Mouse (Mus musculus): ENCODE measurements around the gene Kctd3. TPM values are rescaled to one million over a fixed set of nuclear protein-coding genes. Genes with fewer than 3 reads are reported as not detected.
A peak's percentile ranks its signal among the peaks of the same experiment; 100 is the strongest.

The Kctd3 gene
- total and polyA plus RNA-seq, 3 experiments: 26.8 to 42.3 TPM; not detected in 1

DNA sequence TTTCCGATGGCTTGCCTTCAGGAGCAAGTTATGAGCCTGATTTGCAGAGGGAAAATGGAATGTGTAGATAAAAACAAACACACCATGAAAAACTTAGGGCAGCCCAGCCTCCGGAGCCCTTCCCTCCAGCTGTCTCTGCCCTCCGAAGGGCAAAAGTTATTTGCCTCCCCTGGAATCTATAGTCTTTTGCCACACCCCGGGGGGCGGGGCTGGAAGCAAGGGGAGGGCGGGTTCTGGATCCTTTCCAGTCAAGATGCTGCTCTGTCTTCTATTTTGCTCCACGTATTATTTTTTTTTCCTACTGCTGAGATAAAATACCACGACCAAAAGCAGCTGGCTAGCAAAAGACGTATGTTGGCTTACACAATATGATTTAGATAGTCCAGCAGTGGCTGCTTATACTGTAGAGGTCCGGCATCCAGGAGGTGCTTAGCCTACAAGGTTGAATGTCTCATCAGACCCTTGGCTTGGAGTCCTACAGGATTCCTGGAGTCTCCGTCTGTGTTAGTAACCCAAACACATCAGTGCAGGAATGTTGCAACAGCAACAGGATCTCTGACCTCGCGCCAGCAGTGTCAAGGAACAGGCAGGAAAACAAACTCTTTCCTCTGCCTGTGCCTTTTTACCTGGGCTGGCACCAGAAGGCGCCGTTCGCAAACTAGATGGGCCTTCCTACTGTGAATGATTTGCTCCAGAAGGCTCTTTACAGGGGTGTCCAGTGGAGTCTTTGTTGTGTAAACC lies 5.4 kb upstream of the Kctd3 start:
- Histone ChIP-seq H3K9me3 (replicated peaks; ENCODE audit: insufficient read depth, low read length) (no peaks in the 10 kb centered on the region), H3K27me3 (ENCODE audit: control insufficient read depth in 1 of 2, insufficient read depth in 2 of 2, low read length in 2 of 2) (no peaks in the 10 kb centered on the region; a peak in 2 of 4 replicates), H3K4me3 (ENCODE audit: control insufficient read depth in 1 of 2, insufficient read depth in 1 of 2, low read depth in 2 of 2, low read length in 2 of 2) (no peak overlapping the region), H3K36me3 (ENCODE audit: control insufficient read depth in 1 of 2, insufficient read depth in 2 of 2, low read length in 2 of 2) (no peaks in the 10 kb centered on the region), H3K79me2 (ENCODE audit: control insufficient read depth, insufficient read depth, low read length, poor library complexity) (no peaks in the 10 kb centered on the region), H3K9ac (ENCODE audit: control insufficient read depth, low read depth, low read length, poor library complexity, severe bottlenecking) (no peak overlapping the region), H3K4me1 (ENCODE audit: control insufficient read depth in 1 of 2, insufficient read depth in 2 of 2, low read length in 2 of 2) (no peaks in the 10 kb centered on the region), H3K27ac (ENCODE audit: control insufficient read depth, low read depth, low read length) (no peak overlapping the region)
- TF ChIP-seq TAL1 (IDR thresholded peaks at IDR 0.05; ENCODE audit: low read length): no peak
- TF ChIP-seq GATA1 (IDR thresholded peaks at IDR 0.05; ENCODE audit: low read depth, low read length): no peak
- TF ChIP-seq TCF12 (IDR thresholded peaks at IDR 0.05; ENCODE audit: low read depth, low read length): no peak
- no peak for TF ChIP-seq ETS1 (IDR thresholded peaks at IDR 0.05; ENCODE audit: low read depth, low read length)
- peak; percentile 48 for DNase-seq (ENCODE audit: low read depth, low spot score)

DNA sequence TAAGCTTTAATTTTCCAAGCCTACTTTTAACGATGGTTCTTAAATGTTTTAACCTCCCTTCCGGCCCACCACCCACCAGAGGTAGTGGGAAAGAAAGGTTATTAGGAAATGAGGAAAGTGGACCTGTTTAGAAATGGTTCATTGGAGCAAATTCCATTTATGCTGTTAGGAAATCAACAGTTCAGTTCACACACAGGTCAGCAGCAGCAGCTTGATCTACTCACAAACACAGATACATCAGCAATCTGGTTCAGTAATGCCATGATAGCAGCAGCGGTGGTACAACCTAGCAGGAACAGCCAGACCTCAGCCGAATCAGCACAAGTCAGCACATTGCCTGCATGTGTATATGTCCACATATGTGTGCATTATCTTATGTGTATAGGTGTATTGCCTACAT lies 3.0 kb upstream of the Kctd3 start:
- Histone ChIP-seq H3K79me2 (ENCODE audit: control insufficient read depth, insufficient read depth, low read length, poor library complexity) (peaks cover 8% of the 10 kb centered on the region), H3K9ac (ENCODE audit: control insufficient read depth, low read depth, low read length, poor library complexity, severe bottlenecking) (no peak overlapping the region), H3K27me3 (ENCODE audit: control insufficient read depth in 1 of 2, insufficient read depth in 2 of 2, low read length in 2 of 2) (no peaks in the 10 kb centered on the region; a peak in 1 of 4 replicates), H3K9me3 (replicated peaks; ENCODE audit: insufficient read depth, low read length) (no peaks in the 10 kb centered on the region), H3K4me3 (ENCODE audit: control insufficient read depth in 1 of 2, insufficient read depth in 1 of 2, low read depth in 2 of 2, low read length in 2 of 2) (no peak overlapping the region), H3K4me1 (ENCODE audit: control insufficient read depth in 1 of 2, insufficient read depth in 2 of 2, low read length in 2 of 2) (peaks cover 0 to 4% of the 10 kb centered on the region in 2 experiments; a peak in 2 of 4 replicates), H3K36me3 (ENCODE audit: control insufficient read depth in 1 of 2, insufficient read depth in 2 of 2, low read length in 2 of 2) (peaks cover 0 to 5% of the 10 kb centered on the region in 2 experiments; a peak in 1 of 4 replicates), H3K27ac (ENCODE audit: control insufficient read depth, low read depth, low read length) (no peak overlapping the region)
- DNase-seq (ENCODE audit: low read depth, low spot score): no peak
- no peak for TF ChIP-seq E2F4 (IDR thresholded peaks at IDR 0.05; ENCODE audit: borderline replicate concordance, low read depth, low read length)
- TF ChIP-seq POLR2A (IDR thresholded peaks at IDR 0.05; ENCODE audit: control insufficient read depth in 1 of 2, insufficient read depth in 1 of 2, low read depth in 1 of 2, low read length in 2 of 2, poor library complexity in 1 of 2): no peak
- TF ChIP-seq RAD21 (IDR thresholded peaks at IDR 0.05; ENCODE audit: low read depth, low read length): no peak
- TF ChIP-seq GABPA (IDR thresholded peaks at IDR 0.05; ENCODE audit: low read depth, low read length): no peak
- no peak for TF ChIP-seq ETS1 (IDR thresholded peaks at IDR 0.05; ENCODE audit: low read depth, low read length)
- TF ChIP-seq SMC3 (IDR thresholded peaks at IDR 0.05; ENCODE audit: low read depth, low read length): no peak
- TF ChIP-seq MAX (IDR thresholded peaks at IDR 0.05; ENCODE audit: low read length): no peak
- no peak for TF ChIP-seq NELFE (IDR thresholded peaks at IDR 0.05; ENCODE audit: low read depth, low read length)
- TF ChIP-seq UBTF (IDR thresholded peaks at IDR 0.05; ENCODE audit: borderline replicate concordance, insufficient read depth, low read depth, low read length): no peak
- TF ChIP-seq GATA1 (IDR thresholded peaks at IDR 0.05; ENCODE audit: low read depth, low read length): no peak
- TF ChIP-seq CTCF (IDR thresholded peaks at IDR 0.05 in 2 of 3, conservative IDR thresholded peaks at IDR 0.05 in 1 of 3; ENCODE audit: control insufficient read depth in 1 of 3, insufficient read depth in 1 of 3, low read depth in 2 of 3, low read length in 3 of 3, poor library complexity in 1 of 3, severe bottlenecking in 1 of 3): no peak
- no peak for TF ChIP-seq MYB (IDR thresholded peaks at IDR 0.05; ENCODE audit: low read depth, low read length)
- TF ChIP-seq TCF12 (IDR thresholded peaks at IDR 0.05; ENCODE audit: low read depth, low read length): no peak
- TF ChIP-seq ZKSCAN1 (IDR thresholded peaks at IDR 0.05; ENCODE audit: low read depth, low read length): no peak
- no peak for TF ChIP-seq ZNF384 (IDR thresholded peaks at IDR 0.05; ENCODE audit: low read depth, low read length)
- no peak for TF ChIP-seq BHLHE40 (IDR thresholded peaks at IDR 0.05; ENCODE audit: borderline replicate concordance, low read depth, low read length)
- no peak for TF ChIP-seq JUND (IDR thresholded peaks at IDR 0.05; ENCODE audit: low read depth, low read length)
- TF ChIP-seq HCFC1 (IDR thresholded peaks at IDR 0.05; ENCODE audit: low read depth, low read length): no peak
- no peak for TF ChIP-seq NRF1 (IDR thresholded peaks at IDR 0.05; ENCODE audit: insufficient read depth, low read depth, low read length, poor library complexity, severe bottlenecking)
- no peak for TF ChIP-seq ZMIZ1 (IDR thresholded peaks at IDR 0.05; ENCODE audit: low read depth, low read length)

All from MEL (cell line).